Mouse (Mus musculus) erythroblast, embryonic 14.5 days (primary cell): ENCODE measurements around the gene Cav3.

ENCODE experiments used
- GATA1 ChIP-seq: IDR thresholded peaks from 2 replicates; pipeline ENCODE4 v1.6.1; 2012; ENCODE audit warnings: low read length, inconsistent platforms, mixed read lengths
- TAL1 ChIP-seq: IDR thresholded peaks from 3 replicates; pipeline ENCODE4 v1.6.1; 2012; ENCODE audit warnings: low read length, inconsistent platforms, mixed read lengths

GRCm38 (mm10) chr6:112420883-112421282 is 38.4 kb upstream of the Cav3 start:
- TF ChIP-seq TAL1, result no peak
- no peak for TF ChIP-seq GATA1
